Mouse (Mus musculus) lung, adult 2 months (tissue): ENCODE results near the gene Ssna1. TPM values are rescaled to one million over a fixed set of nuclear protein-coding genes. Genes with fewer than 3 reads are reported as not detected.

Source experiments
- DNase-seq: peaks from one replicate; pipeline ENCODE4 v3.0.0; 2022
- H3K4me1 ChIP-seq: fragments of 200-500 bp; 2 replicates; pipeline ENCODE4 v1.6.1; 2011; ENCODE audit warnings: low read length; ENCODE audit not compliant: control insufficient read depth, insufficient read depth
- H3K4me3 ChIP-seq: fragments of 200-500 bp; replicated peaks from 2 replicates; pipeline ENCODE3; 2011; ENCODE audit warnings: low read depth, mild to moderate bottlenecking, control low read depth, low read length; ENCODE audit errors: extremely low read depth
- CTCF ChIP-seq: fragments of 200-500 bp; IDR thresholded peaks from 2 replicates; pipeline ENCODE4 v1.5.1; 2011; ENCODE audit warnings: mild to moderate bottlenecking, low read length, control low read depth; ENCODE audit not compliant: insufficient read depth
- POLR2A ChIP-seq: fragments of 200-500 bp; IDR thresholded peaks from 2 replicates; pipeline ENCODE4 v1.6.1; 2011; ENCODE audit warnings: low read depth, mild to moderate bottlenecking, control low read depth, low read length, borderline replicate concordance; ENCODE audit errors: extremely low read depth
- WGBS: fragments of 180-500 bp; shearing (Covaris S2); methylation state at CpG from one replicate; pipeline ENCODE4 v1.1.7; 2018; 5-methylcytosine and 5-hydroxymethylcytosine counted together
- polyA plus RNA-seq: library from polyadenylated mRNA; depleted of rRNA; stranded (reverse); fragments of >200 nt; gene quantifications from 2 replicates; pipeline ENCODE4 v1.2.3, GENCODE M21; 2012

The Ssna1 gene
- polyA plus RNA-seq, 1 experiment, result 41.6 TPM

DNA sequence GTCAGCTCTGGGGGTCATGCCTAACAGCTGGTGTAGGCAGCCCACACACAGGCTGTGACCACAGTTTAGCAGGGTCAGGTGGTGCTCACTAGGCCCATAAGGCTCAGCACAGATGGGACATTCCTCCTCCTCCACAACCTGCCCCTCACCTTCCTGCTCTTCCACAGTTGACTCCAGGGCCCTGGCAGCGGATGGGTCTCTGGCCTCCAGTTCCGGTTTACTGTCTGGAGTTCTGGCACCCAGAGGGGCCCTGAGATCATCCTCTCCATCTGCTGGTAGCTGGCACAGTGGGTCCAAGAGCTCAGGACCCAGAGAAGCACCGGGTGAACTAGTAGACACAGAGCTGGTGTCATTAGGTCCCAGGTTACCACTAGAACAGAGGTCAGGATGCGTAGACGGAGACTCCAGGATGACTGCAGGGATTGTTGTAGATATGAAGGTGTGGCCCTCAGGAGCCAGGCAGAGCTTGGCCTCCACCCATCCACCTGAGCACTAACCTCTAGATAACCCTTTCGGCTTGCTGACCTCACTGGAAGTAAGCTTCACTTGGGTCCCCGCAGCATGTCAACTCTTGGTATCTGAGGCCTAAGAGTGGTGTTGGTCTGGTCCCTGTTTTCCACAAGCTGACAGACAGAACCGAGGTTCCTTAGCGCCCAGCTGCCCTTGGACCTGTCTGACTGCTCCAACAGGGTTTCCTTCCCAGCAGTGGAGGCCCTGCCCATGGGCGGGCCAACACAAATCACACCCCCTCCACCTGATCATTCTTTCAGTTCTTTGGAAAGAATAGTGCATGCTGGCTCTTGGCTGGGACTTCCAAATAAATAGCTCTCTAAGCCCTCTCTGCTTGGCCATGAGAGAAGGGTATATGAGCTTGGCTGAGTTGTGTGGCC lies 25.8 kb downstream of the Ssna1 start, which contains the start of gene AL732309.1:
Gene AL732309.1, minus strand, starts transcription at position 681 of the 890 bp plus-strand sequence.
- DNase-seq, result no peak
- WGBS, result 79% methylated on average over 10 of the region's 10 CpGs
- Histone ChIP-seq H3K4me1 (peaks cover 3% of the 10 kb centered on the region), H3K4me3 (no peak within 1 kb of the TSS)
- no peak for TF ChIP-seq CTCF
- TF ChIP-seq POLR2A, result peak; percentile 32; the same call in 1 of the 2 replicates

DNA sequence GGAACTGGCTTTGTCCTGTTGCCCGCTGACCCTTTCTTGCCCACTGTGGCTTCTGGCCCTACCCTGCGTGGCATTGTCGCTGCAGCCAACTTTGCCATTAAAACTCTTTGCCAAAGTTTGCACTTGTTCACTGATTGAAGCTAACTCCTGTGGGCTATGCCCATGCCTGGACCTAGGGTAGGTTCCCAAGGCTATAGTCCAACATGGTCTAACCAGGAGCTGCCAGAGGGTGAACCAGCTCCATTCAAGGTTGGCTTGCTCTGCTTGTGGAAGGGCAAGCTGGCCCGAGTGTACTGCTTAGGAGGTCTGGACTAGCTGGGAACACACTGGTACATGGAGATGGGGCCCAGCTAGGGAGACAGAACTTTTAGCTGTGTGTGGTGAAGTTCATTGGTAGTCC lies 28.1 kb downstream of the Ssna1 start:
- TF ChIP-seq CTCF (no peak), POLR2A (no peak)
- no peak for DNase-seq
- no peak overlapping the region for H3K4me3 ChIP-seq
- 85% methylated on average over 4 of the region's 4 CpGs for WGBS
- H3K4me1 ChIP-seq, result peaks cover 4% of the 10 kb centered on the region

DNA sequence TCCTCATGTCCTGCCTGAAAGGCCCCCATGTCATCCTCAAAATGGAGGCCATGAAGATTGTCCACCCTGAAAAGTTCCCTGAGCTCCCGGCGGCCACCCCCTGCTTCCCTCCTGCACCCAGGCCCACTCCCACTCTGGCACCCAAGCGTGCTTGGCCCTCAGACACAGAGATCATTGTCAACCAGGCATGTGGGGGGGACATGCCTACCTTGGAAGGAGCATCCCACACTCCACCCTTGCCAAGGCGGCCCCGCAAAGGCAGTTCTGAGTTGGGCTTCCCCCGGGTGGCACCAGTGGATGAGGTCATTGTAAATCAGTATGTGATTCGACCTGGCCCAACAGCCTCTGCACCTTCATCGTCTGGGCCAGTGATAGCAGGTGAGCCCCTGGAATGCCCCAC lies 28.9 kb downstream of the Ssna1 start:
- no peak for DNase-seq
- no peak overlapping the region for H3K4me3 ChIP-seq
- 69% methylated on average over 8 of the region's 8 CpGs for WGBS
- H3K4me1 ChIP-seq, result peaks cover 4% of the 10 kb centered on the region
- TF ChIP-seq POLR2A (no peak), CTCF (no peak)

DNA sequence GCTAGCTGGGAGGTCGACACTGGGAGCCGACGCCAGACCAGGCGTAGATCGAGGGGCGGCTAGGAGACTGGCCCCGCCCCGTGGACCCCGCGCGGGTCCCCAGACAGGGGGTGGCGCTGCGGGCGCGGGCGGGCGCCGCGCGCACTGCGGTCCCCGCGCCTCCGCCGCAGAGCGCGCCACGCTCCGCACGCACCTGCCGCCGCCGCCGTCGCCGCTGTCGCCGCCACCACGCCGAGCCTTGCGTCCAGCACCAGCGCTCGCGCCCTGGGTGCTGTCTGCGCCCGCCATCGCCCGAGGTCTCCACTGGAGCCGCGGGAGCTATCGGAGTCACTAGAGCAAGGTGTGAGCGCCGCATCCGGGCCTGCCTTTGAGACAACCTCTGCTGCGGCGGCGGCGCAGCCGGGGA lies 30.1 kb downstream of the Ssna1 start, which contains the start of the genes Rnf208 and Cysrt1:
Gene Rnf208, plus strand, starts transcription at position 155 of the 406 bp plus-strand sequence.
Gene Cysrt1, minus strand, starts transcription at position 352 of the 406 bp plus-strand sequence.
- no peak for TF ChIP-seq CTCF
- no peak for TF ChIP-seq POLR2A
- peaks cover 6% of the 10 kb centered on the region for H3K4me1 ChIP-seq
- DNase-seq, result no peak
- under 1% methylated on average over 57 of the region's 59 CpGs for WGBS
- peak within 1 kb of the TSS; percentile 42 for H3K4me3 ChIP-seq

DNA sequence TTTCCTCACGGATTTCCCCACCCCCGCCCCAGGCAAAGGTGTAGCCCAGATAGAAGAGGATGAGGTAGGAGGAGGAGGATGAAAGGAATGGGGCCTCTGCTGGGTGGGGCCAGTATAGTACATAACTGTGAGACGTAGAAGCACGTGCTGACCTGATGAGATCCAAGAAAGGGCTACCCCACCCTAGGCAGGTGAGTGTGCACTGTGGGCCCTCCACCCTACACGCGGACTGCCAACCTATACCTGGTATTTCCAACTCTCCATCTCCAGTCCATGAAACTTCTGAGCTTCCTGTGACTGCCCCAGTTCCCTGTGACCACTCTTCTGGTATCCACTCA lies 30.8 kb downstream of the Ssna1 start:
- TF ChIP-seq CTCF (no peak), POLR2A (no peak)
- Histone ChIP-seq H3K4me1 (peaks cover 6% of the 10 kb centered on the region), H3K4me3 (no peak overlapping the region)
- WGBS, result 16% methylated on average over 6 of the region's 6 CpGs
- no peak for DNase-seq

DNA sequence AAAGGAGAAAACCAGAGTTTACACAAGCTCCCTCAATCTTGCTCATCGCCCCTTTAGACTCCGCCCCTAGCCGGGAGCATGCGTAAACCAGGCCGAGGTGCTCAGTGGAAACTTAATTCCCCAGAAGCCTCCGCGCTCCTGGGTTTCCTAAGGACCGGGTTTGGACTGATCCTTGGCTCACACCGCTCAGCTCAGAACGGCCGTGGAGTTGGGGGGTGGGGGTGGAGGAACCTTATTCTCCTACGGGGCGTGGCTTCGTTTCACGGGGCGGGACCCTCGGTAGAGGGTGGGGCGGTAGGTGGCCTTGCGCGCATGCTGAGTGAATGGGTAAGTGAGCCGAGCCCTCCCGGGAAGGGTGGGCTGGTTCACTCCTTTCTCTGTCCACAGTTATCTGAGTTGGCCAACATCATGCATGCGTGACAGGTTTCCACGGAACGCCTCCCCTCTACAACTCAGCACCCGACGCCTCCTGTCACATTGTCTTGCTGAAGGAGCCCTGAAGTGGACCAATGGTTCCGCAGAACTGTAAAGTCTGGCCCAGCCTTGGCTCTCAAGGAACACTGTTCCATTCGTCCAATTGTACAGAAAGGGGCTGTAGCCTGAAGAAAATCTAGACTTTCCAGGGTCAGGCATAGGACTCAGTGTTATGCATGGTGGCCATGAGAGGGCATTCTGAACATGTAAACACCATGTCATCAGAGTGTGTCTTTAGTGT lies 31.4 kb downstream of the Ssna1 start:
- Histone ChIP-seq H3K4me3 (peak overlapping the region; percentile 42), H3K4me1 (peaks cover 6% of the 10 kb centered on the region)
- peak; percentile 63 for DNase-seq
- TF ChIP-seq POLR2A (peak; percentile 38; the same call in 1 of the 2 replicates), CTCF (no peak)
- WGBS, result 1% methylated on average over 29 of the region's 29 CpGs

DNA sequence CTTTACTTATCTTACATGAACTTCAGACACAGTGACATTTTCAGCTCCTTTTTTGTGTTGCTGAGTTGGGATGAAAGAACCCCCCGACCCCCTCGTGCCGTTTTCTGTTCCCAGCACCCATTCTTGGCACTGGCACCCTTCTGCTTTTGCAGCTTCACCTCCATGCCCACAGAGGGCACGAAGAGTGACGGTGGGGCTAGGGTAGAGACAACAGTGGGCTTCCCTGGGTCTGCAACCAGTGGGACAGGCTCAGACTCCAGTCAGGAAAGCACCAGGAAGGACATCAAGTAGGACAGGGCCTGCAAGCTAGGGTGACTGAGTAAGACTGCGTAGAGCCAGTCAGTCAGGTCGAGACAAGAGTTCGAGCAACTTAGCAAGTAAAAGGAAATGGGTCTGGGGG lies 31.9 kb downstream of the Ssna1 start:
- 63% methylated on average over 8 of the region's 8 CpGs for WGBS
- TF ChIP-seq CTCF, result no peak
- TF ChIP-seq POLR2A, result no peak
- DNase-seq, result no peak
- peaks cover 6% of the 10 kb centered on the region for H3K4me1 ChIP-seq
- H3K4me3 ChIP-seq, result no peak overlapping the region

DNA sequence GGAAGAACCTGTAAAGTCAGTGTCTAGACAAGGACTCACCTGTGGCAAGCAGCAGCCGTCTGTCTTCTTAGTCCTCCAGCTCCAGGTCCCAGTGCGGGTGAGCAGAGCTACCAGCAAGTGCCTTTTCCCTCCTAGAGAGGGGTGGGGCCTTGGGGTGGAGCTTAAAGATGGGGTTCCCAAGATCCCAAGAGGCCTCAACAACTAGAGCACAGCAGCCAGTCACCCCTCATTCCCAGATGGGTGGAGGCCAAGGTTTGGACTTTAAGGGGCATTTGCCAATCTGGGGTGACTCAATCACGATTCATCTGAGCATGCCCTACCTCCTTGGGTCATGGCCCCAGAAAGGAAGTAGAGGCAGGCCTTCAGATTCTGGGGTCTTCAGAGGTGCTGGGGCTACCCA lies 32.5 kb downstream of the Ssna1 start:
- 75% methylated on average over 3 of the region's 3 CpGs for WGBS
- TF ChIP-seq CTCF (no peak), POLR2A (no peak)
- DNase-seq, result no peak
- Histone ChIP-seq H3K4me3 (no peak overlapping the region), H3K4me1 (peaks cover 6% of the 10 kb centered on the region)

DNA sequence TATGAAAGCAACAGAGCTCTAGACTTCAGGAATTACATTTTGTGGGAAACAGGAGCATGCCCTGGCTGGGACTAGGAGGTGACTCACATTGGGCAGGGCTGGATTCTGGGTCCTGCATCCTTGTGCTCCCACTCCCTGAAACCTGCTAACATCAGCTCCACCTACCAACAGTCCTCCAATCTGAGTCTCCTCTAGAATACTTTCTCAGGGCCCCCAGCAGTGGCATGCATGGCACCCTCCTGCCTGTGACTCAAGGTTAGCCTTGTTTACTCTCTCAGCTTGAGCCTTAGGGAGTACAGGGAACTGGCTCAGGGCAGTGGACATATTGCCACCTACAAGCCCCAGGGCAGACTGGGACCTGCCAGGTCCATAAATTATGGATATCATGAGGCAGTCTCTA lies 34.1 kb downstream of the Ssna1 start:
- Histone ChIP-seq H3K4me1 (peaks cover 6% of the 10 kb centered on the region), H3K4me3 (no peak overlapping the region)
- no peak for TF ChIP-seq POLR2A
- no peak for TF ChIP-seq CTCF
- DNase-seq, result no peak
